Mouse (Mus musculus): ENCODE data around the gene Kiz.

- TF ChIP-seq CTCF (IDR thresholded peaks at IDR 0.05 in 2 of 3, conservative IDR thresholded peaks at IDR 0.05 in 1 of 3; ENCODE audit: control insufficient read depth in 1 of 3, insufficient read depth in 1 of 3, low read depth in 2 of 3, low read length in 3 of 3, poor library complexity in 1 of 3, severe bottlenecking in 1 of 3) (no peak), USF2 (IDR thresholded peaks at IDR 0.05; ENCODE audit: borderline replicate concordance in 1 of 2, insufficient read depth in 1 of 2, low read depth in 1 of 2, low read length in 2 of 2) (no peak), ZC3H11A (IDR thresholded peaks at IDR 0.05; ENCODE audit: low read depth, low read length) (no peak), HCFC1 (IDR thresholded peaks at IDR 0.05; ENCODE audit: low read depth, low read length) (no peak), NELFE (IDR thresholded peaks at IDR 0.05; ENCODE audit: low read depth, low read length) (no peak), MEF2A (IDR thresholded peaks at IDR 0.05; ENCODE audit: extremely low read depth, insufficient replicate concordance, low read depth, low read length, poor library complexity, severe bottlenecking) (no peak), POLR2A (IDR thresholded peaks at IDR 0.05; ENCODE audit: control insufficient read depth in 1 of 2, insufficient read depth in 1 of 2, low read depth in 1 of 2, low read length in 2 of 2, poor library complexity in 1 of 2) (no peak)
Observed at GRCm38 (mm10) chr2:146865781-146866180, 10.1 kb downstream of the Kiz start.

Measured in MEL (cell line).